Mouse (Mus musculus) right cerebral cortex, postnatal 10 days (tissue): Measurements from ENCODE around the gene Mylk3.

Experiments used
- DNase-seq, 2 experiments: peaks; one replicate each; pipeline ENCODE4 v3.0.0; 2021; ENCODE audit warnings: low spot score in 2 of 2

Mylk3 gene

DNA sequence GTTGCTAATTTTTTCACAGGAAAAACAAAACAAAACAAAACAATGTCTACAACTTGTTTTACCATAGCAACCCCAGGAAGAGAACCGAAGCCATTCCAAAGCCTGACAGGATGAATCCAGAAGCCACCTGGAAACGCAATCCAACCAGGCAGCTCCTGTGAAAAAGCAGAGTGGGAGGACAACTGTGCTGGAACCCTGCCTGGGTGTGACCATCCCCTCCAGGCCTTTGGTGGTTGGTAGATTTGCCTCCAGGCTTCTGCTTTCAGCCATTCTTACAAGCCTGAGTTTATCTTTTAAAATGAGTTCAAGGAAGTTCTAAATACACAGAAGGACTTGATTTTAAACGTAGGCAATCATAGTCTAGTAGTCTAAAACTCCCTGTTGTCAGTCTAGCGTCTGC, 4.2 kb downstream of the Mylk3 start:
- DNase-seq: peak; percentile 46 to 56

DNA sequence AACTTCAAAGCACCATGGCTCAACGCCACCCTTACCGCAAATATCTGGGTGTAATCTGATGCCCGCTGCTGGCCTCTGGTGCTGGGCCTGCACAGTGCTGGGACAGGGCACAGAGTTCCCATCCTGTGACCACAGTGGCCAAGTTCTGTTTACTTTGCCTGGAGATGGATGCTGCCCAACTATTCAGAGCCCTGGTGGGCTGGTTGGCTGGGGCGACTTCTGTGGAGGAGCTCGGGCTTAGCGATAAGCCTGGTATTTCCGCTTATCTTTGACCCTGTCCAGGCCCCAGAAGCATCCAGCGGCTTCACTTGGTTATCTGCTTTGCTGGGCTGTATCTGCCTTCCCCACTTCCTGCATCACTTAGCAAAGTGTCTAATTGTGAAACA, 5.3 kb downstream of the Mylk3 start:
- DNase-seq: no peak

DNA sequence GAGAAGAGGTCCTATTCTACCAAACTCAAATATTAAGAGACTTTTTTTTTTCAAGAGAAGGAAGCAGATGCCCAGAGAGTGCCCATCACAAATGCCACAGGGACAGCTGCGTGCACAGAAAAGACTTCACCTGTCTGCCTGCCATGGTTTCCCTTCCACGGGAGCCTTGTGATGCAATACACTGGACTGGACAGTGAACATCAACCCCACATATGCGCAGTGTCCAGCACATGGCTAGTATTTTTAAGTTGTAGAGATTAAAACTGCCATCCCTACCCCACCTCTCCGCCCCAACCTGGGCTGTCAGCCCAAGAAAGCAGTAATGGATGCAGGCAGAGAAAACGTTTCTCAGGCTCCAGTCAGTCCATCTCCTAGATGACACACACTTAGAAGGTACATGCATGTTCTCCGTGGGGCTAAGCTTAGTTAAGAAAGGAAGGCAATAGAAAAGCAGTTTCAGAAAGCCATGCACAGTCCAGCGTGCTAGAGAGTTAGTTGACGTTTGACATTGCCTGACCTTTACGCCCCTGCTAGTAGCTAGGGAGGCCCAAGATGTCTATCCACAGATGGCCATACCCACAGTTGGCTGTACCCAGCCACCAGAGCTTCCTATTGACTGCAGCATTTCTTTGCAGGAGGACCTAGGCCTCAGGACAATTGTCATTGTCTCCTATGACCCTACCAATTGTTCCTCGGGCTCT, 5.9 kb downstream of the Mylk3 start:
- DNase-seq: no peak

DNA sequence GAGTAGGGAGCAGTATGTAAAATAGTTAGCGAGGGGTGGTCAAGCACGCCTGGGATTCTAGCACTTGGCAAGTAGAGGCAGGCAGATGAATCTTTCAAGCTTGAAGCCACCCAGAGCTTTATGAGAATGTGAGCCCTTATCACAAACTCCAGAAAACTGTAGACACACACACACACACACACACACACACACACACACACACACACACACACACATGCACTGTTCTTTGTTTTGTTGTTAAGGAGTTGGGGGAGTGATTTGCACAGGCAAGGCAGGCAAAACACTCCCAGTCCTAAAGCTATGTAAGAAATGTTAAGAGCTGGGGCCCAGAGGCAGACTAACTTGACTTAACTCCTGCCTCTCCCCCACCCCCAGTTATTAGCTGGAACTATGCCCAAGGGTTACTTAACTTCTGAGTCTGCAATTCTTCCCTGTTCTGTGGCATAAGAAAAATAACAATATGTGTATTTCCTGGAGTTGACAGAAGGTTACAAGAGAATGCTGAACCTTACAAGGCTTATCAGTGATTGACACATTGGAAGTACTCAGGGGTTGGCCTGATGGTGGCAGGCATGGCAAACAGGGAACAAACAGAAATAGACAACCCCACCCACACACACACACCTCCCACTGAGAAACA, 6.9 kb downstream of the Mylk3 start:
- no peak for DNase-seq

DNA sequence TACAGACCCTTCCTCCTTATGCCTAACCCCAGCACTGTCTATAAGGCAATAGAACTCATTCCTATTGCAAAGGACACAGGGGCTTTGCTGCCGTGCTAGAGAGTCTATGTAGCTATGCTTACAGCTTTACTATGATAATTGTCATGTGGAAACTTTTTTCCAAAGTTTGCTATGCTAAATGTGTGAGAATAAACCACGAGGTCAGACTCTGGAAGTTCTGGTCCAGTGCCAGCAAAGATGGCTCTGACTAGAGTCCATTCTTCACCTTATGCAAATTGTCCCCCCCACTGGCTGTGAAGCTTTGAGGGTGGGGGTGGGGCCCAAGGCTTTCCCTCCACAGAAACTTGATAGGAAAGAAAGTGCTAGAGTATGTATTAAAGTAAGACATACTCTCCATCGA, 9.6 kb downstream of the Mylk3 start:
- no peak for DNase-seq

DNA sequence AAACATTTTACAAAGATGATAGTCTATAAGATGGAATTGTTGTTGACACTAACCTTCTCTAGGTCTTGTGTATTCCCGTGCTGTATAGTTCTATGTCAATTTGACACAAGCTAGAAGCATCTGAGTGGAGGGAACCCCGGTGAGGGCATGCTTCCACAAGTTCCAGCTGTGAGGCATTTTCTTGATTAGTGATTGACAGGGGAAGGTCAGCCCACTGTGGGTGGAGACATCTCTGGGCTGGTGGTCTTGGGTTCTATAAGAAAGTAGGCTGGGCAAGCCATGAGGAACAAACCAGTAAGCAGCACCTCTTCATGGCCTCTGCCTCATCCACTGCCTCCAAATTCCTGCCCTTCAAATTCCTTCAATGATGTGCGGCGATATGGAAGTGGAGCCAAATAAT, 11.9 kb downstream of the Mylk3 start:
- no peak for DNase-seq

DNA sequence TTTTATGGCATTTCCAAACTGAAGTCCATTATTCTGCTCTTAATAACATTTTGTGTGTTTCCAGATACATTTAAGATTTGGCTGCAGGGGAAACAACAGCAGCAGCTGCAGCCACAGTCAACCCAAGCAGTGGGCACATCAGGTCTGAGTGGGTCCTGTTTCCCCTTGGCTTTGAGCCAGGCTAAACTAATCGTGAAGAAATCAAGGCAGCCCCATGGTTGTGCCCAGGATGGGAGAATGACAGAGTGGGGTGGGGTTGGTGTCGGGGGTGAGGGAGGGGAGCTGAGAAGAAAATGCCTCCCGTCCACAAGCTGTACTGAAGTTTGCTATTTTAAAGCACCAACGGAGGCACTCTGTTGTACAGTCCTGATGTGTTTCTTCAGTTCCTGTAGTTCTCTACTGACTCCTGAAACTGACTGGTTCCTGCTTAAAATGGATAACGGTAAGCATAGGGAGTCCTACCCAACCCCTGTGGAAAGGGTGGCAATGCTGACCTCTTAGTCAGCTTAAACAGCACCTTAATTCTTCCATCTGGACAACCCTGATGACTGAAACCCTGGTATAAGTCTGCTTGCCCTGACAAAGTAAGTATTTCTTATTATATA, 12.6 kb downstream of the Mylk3 start:
- no peak for DNase-seq

DNA sequence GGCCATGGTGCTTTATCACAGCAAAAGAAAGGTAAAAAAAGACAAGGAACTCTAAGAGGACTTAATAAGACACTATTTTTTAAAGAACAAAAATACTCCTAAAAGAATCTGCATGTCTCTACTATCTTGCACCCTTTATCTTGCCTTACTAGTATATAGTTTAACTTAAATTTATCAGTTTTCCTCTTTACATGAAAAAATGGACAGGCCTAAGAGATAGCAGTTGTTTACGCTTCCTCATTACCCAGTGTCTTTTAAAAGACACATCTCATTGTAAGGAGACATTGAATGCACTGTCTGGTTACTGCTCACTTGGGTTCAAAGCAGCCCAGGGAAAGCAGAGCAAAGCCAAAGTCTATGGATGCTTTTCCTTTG, 13.7 kb downstream of the Mylk3 start:
- DNase-seq: no peak

DNA sequence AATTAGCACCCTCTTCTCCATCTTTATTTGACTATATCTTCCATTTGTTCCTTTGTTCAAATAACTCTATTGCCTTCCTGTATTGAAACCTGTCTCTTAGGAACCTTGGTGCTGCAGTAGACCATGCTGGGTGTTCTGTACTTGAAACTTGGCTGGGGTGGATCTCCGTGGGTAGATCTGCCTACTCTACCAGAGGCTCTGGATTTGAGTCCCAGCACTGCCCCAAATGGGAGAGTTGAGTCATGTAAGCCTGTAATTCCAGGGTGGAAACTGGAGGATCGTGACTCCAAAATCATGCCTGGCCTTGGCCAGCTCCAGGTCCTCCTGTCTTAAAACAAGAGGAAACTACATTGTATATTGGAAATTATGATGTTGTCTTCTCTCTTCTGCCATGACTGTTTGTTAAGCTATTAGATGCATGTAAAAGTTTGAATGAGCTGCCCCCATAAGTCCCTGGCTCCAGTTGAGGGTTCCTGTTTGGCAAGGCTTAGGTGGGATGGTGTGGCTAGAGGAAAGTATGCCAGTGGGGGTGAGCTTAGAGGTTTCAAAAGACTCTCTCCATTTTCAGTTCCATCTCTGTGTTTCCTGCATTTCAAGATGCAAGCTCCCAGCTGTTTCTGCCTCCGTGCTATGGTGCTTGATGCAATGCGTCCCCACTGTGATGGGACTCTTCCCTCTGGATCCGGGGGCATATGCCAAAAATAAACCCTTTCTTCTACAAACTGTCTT, 14.2 kb downstream of the Mylk3 start:
- no peak for DNase-seq

DNA sequence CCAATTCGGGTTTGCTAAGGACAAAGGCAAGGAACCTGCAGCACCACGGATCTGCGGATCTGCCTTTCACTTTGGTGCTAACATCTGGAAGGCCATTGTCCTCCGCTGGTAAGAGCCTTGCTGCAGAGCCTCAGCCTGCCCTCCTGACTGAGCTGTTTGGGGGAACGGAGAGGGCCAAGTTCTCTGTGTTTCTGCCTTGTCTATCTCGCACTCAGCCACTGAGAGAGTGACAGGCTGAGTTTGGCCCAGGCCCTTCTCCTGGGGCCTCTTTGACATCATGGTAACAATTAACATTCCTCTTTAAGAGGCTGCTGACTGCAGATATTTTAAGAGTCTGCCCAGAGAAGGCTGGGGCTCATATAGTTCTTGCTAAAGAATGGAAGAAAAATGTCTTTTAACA, 21.0 kb downstream of the Mylk3 start:
- DNase-seq: no peak

DNA sequence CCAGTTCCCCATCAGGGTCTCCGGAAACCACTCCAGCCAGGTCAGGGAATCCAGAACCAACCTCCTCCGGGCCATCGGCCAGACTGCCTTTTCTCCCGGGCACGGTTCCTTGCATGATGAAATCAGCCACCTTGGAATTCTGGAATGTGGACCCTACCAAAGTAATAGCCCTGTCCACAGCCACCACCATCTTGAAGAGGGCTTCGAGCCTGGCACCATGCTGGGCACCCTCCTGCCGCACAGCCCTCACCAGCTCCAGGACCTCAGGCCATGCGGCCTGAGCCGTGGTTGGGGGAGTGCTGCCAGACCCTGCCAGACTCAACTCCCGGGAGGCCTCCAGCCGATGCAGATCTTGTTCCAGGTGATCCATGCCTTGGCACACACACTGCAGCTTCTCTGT, 21.5 kb downstream of the Mylk3 start:
- DNase-seq: no peak

DNA sequence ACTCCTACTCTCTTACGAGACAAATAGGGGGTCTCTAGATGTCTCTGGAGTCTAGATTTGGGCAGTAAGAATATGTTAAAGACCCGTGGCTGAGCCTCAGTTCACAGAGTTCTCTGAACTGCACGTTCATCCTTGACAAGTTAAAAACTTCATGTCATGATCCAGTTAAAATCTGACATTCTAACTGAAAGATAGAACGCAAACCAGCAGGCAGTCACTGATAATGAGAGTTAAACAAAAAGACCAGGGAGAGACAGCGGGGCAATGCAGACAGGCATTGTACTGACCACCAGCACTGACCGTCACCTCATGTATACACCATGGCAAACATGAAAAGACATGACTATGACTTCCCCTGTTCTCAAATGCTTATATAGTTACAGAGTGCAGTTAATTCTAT, 22.7 kb downstream of the Mylk3 start:
- DNase-seq: no peak

DNA sequence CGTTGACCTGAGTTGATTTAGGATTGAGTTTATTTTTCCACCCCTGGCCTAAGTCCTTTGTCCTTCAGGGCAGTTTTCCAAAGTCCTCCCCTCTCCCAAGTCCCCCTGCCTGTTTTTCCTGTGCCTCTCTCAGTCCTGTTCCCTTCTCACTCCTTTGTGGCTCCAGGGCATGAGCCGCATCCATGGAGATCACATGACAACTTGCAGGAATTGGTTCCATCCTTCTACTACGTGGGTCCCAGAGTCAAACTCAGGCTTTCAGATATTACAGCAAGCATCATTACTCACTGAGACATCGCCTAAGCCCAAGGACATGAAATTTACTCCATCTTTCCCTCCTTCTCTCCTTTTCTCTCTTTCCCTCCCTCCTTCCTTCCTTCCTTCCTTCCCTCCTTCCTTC, 23.9 kb downstream of the Mylk3 start:
- no peak for DNase-seq

DNA sequence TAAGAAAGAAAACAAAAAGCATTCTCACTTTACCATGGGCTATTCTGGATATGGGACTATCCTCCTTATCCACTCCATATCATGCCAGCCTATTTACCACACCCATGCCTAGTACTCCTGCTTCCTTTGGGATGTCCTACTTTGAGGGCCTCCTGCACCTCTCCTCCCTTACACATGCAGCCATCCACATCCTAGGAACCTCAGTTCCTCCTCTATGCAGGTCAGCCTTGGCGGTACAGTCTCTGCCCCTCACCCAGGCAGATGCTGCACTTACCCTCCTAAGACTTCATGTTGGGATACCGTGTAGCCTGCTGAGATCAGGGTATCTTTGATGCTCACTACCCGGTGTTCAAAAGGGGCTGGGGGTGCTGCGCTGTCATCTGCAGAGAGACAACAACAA, 32.9 kb downstream of the Mylk3 start:
- DNase-seq: no peak

DNA sequence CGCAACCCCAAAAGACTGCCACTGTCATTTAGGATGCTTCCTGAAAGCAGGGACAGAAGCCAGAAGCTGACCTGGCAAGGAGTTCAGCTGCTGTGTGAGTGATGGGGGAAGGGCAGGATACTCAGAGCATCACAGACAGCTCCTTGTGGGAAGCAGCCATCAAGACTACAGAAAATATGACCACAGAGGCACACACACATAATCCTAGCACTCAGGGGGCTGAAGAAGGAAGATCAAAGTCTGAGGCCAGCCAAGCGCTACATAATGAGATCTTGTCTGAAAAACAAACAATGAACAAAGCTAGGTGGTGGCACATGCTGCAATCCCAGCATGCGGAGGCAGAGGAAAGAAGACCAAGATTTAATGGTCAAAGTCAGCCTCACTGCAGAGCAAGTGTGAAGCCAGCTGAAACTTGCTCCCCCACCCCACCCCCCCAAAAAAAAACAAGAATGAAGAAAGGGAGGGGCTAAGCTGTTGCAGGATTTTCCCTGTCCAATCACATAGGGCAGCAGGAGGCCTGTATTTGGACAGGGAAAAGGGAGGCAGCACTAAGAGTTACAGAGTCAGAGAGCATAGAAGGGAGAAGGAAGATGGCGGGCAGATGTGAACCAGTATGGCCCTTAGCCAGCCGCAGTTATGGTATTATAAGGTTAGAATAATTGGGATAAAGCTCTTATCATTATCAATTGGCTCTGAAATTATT, 46.1 kb downstream of the Mylk3 start:
- DNase-seq: no peak

DNA sequence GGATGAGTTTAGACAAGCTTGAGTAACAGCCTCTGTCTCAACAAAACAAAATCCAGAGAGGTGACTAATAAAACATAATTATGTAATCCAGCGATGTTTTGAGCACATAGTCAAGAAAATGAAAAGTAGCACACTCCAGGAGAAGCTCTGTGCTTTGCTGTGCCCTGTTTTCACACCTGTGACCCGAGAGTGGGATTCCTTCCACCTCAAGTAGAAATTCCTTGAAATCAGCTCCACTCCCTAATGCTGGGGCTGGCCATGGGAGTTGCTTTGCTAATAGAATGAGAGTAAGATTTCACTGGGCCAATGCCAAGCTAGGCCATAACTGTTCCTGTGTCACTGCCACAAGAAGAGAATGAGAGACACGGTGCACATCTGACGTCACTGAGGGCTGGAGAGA, 48.5 kb downstream of the Mylk3 start:
- DNase-seq: no peak

DNA sequence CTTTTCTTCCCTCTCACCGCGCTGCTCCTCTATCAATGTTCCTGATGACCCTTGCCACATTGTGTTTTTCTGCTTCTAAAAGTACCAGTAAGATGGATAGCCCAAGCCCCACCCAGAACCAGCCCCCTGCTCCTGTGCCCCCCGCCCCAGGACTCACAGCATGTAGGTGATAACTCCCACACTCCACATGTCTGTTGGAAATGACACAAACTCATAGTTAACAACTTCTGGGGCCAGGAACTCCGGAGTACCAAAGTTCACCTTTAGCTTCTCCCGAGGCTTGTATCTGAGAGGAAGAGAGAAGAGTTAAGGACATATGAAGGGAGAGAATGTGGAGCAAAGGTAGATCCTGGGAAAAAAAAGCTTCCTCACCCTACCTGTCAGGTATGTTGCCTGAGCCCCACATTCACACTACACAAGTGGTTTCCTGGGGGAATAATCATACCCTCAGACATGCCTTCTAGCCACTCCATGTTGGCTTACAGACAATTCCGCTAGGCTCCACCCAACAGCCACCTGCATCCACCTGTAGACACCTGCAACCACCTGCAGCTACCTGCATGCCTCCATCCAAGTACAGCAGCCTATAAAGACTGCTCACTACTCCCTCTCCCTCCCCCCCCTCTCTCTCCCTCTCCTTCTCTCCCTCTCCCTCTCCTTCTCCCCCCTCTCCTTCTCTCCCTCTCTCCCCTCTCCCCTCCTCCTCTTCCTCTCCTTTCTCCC, 49.8 kb downstream of the Mylk3 start:
- DNase-seq: no peak

DNA sequence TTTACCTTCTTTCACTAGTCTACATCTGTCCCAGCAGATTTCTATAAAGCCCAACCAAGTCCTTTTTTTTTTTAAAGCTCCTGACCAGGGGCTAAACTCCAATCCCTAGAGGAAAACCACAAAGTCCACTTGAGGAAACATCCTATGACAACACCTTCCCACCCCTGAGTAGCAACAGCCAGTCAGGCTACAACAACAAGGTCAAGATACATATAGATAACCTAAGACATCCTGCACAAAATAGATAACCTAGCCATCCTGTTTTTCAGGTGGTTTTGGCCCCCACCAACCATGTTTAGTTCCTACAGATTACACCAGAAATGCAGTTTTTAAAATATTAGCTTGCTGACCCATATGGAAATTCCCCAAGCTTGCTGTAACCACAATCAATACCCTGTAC, 51.0 kb downstream of the Mylk3 start:
- no peak for DNase-seq

DNA sequence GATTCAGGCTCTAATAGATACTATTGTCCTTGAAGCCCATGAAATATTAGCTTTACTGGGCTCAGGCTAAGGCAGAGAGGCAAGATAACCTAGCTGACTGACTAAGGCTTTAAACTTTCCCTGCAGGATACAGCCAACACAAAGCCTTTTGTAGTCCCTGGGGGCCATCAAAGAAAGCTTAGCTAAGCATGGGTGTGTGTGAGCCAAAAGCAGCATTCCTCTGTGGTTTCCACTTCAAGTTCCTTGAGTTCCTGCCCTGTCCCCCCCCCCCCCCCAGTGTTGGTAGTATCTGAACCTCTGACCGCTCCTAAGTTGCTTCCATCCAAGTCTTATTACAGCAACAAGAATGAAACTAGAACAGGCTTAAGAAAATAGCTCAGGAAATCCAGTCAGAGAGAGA, 56.6 kb downstream of the Mylk3 start:
- DNase-seq: no peak

DNA sequence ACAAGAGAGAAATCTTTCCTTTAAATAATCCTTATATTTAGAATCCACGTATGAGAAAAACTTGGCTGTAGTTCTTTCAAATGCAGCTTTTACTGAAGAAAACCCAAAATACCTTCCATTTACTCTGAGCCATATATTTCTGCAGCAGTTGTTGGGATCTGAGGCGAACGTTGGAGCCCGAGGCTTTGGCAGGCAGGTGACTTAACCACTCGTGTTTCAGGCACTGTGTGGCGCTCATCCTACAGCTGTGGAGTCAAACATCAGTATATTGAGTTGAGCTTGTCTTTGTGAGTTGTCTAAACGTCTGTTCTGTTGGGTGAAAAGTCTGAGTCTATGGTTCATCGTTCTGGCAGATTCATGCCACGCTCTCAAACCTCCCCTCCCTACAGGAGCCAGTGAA, 59.1 kb downstream of the Mylk3 start:
- DNase-seq: no peak

DNA sequence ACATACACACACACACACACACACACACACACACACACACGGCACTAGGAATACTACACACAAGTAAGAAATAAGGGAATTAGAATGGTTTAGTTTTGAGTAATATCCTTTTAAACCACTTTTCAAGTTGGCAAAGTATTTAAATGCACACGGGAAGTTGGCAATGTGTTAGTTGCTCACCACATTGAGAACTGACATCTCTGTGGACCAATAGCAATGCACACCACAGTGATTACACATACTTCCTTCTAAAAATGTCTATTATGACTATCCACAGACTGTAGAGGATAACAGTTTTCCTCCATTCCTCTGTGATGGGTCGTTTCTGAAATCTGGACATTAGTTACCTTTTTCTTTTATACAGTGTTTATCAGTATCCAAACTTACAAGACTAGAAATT, 63.1 kb downstream of the Mylk3 start:
- no peak for DNase-seq

DNA sequence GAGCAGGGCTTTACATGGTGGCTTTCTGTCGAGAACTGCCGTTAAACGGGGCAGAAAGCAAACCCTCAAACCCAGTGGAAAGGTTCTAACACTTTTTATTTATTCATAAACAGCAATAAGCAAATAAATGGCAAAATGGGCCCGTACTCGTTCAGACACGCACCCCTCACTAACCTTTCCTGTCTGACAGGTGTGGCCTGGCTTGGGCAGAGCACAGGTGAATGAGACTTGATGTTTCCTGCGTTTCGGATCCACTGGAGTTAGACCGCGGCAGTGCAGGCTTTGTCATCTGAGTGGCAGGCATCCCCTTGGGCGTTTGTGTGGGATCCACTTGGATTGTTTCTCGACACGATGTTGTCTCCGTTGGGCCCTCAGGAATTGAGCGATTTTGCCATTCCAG, 64.2 kb downstream of the Mylk3 start:
- DNase-seq: no peak
